Mouse (Mus musculus): ENCODE results near the gene Fkbp9.

Gene Fkbp9

DNA sequence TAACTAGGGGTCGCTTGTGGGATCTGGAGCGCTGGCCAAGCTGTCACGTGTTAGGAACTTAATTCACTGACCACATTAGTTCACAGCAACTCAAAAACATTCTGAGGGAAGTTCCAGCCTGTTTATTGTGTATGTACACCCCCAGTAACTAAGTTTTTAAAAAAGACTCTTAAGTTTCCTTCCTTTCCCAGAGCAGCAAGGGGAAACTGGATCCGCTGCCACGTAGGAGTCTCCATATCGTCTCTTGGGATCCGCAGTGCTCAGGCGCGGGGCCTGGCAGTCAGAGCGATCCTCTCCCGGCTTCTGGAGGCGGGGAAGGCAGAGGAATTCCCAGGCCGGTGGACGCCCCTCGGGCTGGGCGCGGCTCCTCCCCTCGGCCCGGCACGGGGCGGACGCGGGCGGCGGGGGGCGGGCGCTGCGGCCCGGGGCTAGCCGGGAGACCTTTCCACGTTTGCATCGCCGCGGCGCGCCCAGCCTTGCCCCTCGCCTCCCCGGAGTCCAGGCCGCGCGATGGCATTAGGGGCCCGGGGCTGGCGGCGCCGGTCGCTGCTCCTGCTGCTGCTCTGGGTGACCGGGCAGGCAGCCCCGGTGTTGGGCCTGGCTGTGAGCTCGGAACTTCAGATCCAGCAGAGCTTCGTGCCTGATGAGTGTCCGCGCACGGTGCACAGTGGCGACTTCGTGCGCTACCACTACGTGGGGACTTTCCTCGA lies at the start of gene Fkbp9:
TSS of gene Fkbp9 (plus strand) at position 363 of the 710 bp plus-strand sequence.
- peak; percentile 18 to 20 for DNase-seq (ENCODE audit: low spot score in 2 of 2)

DNA sequence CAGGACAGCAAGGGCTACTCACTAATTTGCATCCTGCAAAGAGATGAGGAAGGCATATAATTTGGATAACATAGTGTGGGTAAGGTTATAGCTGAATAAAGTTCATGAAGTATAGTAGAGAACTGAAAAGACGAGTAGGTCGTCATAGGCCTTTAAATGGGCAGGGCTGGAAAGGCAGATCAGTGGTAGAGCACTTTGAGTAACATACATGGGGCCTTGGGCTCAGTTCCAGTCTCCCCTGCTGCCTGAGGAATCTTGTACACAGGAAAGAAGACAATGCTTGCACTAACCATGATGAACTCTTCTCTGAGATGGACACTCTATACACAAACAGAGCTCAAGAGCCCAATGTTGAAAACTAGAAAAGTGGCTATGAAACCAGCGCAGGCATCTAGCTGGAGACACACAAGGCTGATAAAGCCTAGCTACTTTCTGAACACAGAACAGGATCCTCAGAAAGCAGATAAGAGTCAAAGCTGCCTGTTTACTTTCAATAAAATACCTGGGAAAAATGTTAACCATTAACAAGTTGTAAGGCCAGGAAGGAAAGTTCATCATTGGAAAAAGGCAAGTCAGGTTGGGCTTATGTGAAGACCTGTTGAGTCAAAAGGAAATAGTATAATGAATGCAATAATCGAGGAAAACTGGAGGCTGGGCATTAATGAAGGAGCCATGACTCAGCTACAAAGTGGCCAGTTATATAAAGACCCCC lies 48.1 kb upstream of the Fkbp9 start:
- no peak for DNase-seq (ENCODE audit: low spot score in 2 of 2)

DNA sequence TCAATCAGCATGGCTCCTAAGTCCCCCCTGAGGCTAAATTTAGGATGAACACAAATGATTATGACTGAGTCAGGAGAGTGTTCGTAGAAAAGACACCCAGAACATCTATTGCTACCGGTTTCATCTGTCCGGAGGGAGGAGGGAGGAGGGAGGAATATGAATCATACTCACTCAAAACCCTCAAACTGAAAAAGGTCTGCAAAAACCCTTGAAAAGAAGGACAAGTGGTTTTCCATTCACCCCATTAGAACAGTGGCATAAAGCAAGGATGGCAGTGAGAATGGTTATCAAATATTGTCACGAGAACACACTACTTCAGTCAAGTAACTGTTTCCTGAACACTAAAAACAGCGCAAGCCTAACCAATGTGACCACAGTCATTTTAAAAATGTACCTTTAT lies 46.8 kb upstream of the Fkbp9 start:
- no peak for DNase-seq (ENCODE audit: low spot score in 2 of 2)

DNA sequence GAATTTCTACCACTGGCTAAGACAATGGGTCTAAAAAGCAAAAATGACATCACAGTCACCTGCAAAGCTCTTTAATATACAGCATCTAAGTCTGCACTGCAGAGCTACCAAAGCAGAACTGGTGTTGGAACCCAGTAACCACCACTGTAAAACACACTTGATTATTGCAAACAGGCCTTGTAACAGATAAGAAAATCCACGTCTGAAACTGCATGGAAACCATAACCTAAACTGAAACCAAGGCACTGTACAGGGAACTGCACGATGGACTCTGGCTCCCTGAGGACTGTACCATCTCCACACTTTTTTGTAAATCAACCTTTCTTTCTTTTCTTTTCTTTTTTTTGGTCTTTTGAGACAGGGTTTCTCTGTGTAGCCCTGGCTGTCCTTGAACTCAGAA lies 44.2 kb upstream of the Fkbp9 start:
- DNase-seq (ENCODE audit: low spot score in 2 of 2) = no peak

DNA sequence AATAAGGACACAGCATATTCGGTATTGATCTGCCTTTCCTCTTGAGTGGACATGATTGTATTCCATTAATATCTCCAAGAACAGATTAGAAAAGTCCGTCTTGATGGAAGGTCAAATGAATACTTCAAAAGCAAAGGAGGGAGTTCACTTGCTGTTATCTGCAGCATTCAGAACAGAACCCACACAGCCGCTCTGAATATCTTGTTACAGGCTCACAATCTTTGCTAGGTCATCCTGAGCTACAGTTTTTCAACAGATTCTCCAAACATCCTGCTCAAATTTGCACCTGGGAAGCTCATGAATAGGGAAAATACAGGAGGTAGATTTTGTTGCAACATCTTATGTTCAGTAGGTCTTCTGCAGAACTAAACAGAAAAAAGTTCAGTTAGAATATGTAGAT lies 42.5 kb upstream of the Fkbp9 start:
- no peak for DNase-seq (ENCODE audit: low spot score in 2 of 2)

DNA sequence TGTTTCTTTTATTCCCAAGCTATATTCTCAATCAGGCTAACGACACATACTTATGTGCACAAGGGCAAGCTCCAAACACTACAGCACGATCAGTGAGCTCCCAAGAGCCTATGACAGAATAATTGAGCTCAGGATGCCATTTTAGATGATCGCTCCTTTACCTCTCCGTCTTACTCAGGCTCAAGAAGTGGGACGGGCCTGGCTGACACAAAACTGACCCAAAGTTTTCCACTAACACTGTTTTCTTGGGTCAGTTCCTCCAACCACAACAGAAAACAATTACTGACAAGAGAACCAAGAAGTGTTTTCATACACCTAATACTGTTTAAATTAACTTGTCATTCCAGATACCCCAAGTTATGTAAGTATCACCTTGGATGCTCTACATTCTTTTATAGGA lies 37.0 kb upstream of the Fkbp9 start:
- no peak for DNase-seq (ENCODE audit: low spot score in 2 of 2)

DNA sequence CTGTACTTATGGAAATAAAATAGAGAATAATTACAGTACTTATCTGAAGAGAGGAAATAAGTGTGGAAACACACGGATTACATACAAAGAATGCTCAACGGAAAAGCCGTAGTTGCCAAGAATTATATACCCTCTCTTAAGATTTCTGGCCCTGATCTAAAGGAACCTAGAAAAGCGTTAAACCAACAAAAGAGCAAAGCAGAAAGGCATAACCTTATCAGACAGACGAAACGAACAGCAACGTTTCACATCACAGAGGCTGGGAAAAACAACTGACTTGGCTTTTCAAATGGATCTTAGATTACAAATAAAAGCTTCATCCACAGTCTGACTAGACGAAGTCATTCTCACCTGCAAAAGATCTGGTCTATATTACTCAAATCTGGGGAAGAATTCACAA lies 35.6 kb upstream of the Fkbp9 start:
- no peak for DNase-seq (ENCODE audit: low spot score in 2 of 2)

DNA sequence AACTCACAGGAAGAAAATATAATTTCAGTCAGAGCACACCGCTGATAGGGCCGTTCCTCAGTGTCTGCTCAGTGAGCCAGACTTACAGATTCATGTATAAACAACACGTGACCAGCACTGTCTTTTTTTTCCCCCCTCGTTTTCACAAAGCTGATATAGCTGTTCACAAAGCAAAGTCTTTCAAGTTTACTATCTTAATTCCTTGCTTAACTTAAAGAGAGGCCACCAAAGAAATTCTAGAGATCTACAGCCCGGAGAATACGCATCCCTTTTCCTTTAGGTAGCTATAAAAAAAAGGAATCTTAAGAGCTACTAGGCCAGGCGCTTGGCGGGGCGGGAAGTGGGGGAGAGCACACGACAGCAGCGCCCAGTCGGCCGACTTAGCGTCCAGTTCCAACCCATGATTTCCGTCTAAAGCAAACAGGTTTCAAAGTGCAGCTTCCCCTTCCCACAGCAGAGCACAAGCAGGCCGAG lies 35.2 kb upstream of the Fkbp9 start:
- DNase-seq (ENCODE audit: low spot score in 2 of 2) = no peak

DNA sequence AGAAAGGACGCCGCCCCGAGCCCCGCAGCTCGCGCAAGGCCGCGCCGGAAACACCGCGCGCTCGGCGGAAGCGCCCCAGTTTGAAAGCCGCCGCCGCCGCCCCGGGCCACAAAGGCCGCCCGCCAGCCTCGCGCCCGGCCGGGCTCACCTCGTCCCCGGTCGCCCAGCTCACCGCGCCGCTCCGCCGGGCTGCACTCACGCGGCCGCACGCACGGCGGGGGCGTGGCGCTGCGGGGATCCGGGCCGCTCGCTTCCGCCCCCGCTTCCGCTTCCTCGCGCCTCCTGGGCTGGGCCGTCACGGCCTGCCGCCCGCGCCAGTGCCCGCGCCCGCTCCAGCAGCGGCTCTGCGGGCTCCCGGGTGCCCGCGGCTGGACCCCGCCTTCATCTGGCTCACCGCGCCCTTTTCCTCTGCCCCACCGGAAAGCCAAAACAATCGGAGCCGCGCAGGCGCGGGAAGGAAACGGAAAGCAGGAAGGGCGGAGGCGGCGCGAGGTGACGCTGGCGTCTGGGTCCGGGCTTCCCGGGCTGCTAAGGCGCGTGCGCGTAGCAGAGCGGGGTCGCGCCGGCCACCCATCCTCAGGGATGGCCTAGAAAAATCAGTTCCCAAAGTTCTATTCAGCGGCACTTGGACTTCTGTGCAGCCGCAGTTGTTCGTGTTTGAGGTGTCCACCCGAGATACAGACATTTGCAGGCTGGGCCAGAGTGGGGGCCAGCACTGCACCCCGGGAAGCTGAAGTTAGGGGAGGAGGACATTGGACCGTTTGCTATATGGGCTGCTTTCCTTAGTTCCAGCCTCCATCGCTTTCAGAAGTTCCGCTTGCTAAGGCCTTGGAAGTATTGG lies 34.3 kb upstream of the Fkbp9 start, which contains the start of gene Kbtbd2:
TSS of gene Kbtbd2 (minus strand) at position 503 of the 841 bp plus-strand sequence.
- DNase-seq (ENCODE audit: low spot score in 2 of 2) = peak; percentile 90 to 93

DNA sequence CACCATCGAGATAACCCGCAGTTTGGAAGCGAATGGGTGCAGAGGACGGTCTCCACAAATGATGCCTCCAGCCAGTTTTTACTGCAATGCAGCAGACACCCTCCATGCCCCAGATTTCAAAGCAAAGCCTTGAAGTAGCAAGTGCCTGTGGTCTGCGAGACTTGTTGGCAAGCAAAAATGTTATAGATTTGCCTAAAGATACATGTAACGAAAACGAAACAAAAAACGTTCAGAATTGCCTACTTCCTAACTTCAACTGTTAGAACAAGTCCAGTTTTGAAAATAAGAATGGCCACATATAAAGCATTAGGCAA lies 33.8 kb upstream of the Fkbp9 start:
- DNase-seq (ENCODE audit: low spot score in 2 of 2) = no peak

DNA sequence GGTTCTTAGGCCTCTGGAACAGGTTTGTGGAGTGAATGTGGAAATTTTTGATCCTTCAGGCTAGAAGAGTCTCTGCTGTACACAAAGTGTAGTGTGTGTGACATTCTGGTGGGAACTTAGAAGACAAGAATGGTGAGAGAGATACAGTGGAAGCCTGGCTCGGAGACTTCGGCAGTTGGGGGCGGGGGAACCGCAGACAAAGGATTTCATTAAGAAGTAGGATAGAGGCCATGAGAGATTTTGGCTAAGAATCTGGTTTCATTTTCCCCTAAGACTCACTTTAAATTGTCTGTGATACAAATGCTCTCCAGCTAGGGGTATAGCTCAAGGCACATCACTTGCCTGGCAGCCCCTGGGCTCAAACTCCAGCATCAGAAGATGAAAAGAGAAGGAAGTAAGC lies 26.8 kb upstream of the Fkbp9 start:
- DNase-seq (ENCODE audit: low spot score in 2 of 2) = no peak

DNA sequence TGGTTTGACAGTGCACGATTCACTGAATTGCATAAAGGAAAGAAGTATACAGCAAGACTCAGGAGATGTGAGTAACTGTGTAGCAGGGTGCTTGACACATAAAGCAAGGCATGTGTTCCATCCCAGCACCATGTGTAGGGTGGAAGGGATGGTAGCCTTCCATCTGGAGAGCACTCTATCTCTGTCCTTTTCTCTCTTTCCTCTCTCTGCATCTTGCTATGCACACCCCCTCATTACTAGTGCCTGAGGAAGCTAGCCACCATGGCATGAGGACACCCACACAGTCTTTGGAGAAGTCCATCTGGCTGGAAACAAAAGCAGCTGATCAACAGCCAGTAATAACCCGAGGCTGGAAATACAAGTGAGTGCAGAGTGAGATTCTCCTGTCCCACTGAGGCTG lies 25.7 kb upstream of the Fkbp9 start:
- peak in 1 of 2 experiments; percentile 42 for DNase-seq (ENCODE audit: low spot score in 2 of 2)

DNA sequence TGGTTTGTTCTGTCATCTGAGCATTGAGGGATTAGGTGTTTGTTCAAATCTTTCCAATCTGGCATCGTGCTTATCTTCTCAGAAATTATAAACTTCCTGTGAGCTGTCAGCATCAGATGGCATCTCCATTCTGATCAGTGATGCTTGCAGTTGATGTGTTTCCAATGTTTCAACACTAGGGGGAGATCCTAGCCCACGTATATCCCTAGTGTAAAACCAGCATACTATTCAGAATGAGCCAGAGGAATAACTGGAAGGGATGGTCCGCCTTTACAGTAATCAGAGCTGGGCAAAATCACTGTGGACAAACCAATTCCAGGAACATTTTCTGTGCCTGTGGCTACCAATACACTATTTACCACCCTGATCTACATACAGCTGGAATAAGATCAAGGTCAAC lies 23.2 kb upstream of the Fkbp9 start:
- peak in 1 of 2 experiments; percentile 27 for DNase-seq (ENCODE audit: low spot score in 2 of 2)

DNA sequence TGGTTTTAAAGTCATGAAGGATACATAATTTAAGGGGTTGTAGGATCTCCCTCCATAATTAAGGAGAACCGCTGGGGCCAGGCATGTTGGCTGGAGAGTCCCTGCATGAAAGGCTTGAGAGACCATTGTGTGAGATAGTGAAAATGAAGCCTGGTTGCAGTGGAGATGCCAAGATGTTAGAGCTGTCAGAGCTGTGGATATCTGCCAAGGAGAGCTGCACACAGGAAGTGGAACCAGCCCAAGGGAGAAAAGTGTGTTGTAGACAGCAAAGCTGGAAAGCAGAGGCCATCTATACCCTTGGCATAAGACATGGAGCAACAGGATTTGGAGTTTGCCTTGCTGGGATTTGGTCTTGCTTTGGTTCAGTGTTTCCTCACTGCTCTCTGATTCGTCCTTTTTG lies 18.5 kb upstream of the Fkbp9 start:
- DNase-seq (ENCODE audit: low spot score in 2 of 2) = no peak

DNA sequence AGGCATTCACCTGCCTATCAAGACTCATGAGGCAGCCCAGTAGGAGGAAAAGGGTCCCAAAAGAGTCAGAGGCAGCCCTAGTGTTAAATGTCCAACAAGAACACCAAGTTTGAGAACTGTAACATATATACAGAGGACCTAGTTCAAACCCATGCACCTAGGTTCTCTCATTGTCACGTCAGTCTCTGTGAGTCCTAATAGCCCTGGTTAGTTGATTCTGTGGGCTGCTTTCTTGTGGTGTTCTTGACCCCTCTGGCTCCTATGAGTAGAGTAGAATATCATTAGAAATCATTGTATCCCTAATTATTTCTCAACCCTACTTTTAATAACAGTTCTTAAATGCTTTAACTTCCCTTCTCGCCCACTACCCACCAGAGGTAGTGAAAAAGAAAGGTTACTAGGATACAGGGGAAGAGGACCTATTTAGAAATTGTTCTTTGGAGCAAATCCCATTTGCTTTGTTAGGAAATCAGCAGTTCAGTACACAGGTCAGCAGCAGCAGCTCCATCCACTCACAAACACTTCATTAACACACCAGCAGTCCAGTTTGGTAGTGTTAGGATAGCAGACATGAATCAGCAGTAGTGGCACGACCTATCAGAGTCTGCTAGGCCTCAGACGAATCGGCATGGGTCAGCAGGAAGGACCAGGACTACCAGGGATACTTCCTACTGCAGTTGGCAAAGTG lies 13.3 kb upstream of the Fkbp9 start:
- DNase-seq (ENCODE audit: low spot score in 2 of 2) = no peak

DNA sequence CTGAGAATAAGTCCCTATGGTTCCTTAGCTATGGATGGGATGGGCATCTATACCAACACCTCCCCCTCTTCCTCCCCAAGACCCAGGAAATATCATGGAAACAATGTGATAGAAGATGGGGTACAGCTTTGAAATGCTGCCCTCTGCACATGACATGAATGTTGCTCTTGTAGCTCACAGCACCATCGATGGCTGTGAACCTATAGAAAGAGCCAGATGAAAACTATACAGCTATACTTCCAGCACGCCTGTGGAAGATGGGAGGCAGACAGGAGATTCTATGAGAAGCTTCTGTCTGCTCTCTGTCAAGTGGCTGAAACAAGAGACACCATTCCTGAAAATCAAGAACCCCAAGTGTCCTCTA lies 12.8 kb upstream of the Fkbp9 start:
- DNase-seq (ENCODE audit: low spot score in 2 of 2) = no peak

DNA sequence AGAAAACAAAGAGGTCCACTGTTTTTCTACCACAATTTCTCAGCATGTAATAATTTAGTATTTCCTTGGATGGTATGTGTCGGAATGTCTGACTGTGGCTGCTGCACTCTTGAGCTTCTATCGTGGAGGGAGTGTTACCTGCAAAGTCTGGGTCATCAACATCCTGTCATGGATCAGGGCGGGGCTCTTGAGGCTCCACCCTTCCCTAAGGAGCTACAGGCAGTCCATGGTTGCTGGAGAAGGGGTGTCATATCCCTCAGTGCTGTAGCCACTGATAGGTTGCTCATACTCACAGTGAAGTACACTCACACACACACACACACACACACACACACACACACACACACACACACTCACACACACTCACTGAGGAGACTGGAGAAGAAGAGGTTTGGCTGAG lies 6.2 kb upstream of the Fkbp9 start:
- no peak for DNase-seq (ENCODE audit: low spot score in 2 of 2)

DNA sequence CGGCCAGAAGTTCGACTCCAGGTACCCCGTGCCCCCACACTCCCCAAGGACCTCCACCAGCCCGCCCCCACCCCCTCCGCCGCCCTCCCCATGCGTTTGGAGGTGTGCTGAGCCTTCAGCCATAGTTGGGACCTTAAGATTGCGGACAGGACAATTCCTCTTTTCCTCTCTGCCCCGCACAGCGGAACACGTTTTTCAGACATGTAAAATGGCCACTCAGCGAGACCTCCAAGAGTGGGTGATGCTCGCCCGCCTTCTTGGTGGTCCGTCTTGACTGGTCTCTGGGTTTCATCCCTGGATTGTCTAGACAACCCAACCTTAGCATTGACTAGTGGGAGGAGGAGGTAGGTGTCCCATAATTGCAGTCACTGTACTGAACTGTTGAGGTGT lies 543 bp downstream of the Fkbp9 start:
- DNase-seq (ENCODE audit: low spot score in 2 of 2) = no peak

DNA sequence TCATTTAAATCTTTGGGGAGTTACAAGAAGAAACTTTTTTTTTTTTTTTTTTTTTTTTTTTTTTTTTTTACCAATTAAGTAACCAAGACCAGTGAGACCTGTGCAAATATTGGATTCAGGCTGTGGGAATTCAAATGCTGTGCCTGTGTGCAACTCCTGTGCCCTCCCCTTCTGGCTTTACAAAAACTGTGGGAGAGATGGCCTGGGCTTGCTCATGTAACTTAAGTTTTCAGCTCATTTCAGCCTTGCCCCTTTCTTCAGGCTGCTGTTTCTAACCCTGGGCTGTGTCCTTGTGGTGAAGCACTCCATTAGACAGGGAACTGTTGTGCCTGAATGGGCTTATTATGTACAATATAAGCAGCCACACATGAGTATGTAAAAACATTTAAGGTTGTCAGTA lies 971 bp downstream of the Fkbp9 start:
- DNase-seq (ENCODE audit: low spot score in 2 of 2) = no peak

DNA sequence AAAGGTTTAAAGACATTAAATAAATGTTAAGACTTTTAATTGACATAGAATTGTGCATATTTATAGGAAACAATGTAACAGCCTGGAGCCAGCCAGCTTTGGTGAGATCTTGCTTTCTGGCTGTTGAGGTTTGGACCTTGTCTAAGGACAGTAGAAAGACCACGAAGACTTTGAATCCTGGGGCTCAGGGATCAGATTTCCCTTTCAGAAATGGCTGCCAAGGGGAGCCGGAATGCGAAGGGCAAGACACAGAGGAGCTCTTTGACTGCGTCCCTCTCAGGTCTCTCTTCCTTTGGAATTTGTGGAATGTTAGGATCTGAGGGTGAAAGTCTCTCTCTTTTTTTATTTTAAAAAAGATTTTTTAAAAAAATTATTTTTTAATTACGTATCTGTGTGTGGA lies 2.9 kb downstream of the Fkbp9 start:
- no peak for DNase-seq (ENCODE audit: low spot score in 2 of 2)

DNA sequence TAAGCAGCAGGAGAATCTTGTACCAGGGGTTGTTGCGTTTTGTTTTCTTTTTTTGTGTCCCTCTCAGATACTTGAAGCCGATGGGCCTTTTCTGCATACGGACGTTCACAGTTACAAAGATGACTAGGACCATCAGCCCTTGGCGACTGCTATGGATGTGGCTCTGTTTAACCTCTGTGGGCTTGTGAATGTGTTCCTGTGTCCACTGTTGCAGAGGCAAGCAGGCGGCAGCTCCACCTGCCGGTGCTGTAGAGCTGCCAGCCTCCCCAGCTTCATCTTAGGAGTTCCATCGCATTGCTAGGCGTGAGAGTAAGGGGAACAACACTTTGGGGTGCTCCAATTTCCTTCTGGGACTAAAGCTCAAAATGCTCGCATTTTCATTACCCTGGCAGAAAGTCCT lies 3.7 kb downstream of the Fkbp9 start:
- DNase-seq (ENCODE audit: low spot score in 2 of 2) = no peak

DNA sequence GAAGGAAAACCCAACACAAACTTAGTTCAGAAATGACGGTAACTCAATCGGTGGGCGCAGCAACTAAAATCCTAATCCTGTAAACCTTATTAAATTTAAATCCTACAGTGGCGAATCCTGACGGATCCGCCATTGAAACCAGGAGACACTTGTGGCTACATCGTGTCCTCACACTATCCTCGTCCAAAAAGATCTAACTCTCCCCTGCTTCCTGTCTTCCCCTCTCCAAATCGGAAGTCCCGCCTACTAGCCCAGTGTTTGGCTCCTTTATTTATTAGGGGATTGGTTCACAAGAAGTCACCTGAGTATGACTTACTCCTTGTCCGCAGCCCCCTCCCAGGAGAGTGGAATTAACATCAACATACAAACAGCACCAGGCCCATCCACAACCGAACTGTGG lies 5.3 kb downstream of the Fkbp9 start:
- DNase-seq (ENCODE audit: low spot score in 2 of 2) = no peak

Measured in right cerebral cortex, postnatal 36 days (tissue).